Mouse (Mus musculus) forebrain, postnatal 0 days (tissue): ENCODE results near the gene Washc2. TPM values are rescaled to one million over a fixed set of nuclear protein-coding genes. Genes with fewer than 3 reads are reported as not detected.
"Not testable (repeated sequence)": the region's sequence is repeated elsewhere in the genome, so short reads cannot be mapped to it uniquely, and the experiment has no call there.

Experiments
- ATAC-seq: fragments of 200-750 bp; cut with Nextera tagmentation; 2 replicates; pipeline ENCODE4 v1.8.0; 2017; ENCODE audit warnings: mild to moderate bottlenecking, moderate library complexity
- DNase-seq: peaks from one replicate; pipeline ENCODE4 v3.0.0-alpha.2; 2015
- H3K27ac ChIP-seq: fragments of 300-500 bp; sonication (generic); 2 replicates; pipeline ENCODE4 v1.5.1; 2014; ENCODE audit warnings: low read depth, mild to moderate bottlenecking, antibody characterized with exemption, low read length, moderate library complexity, mixed read lengths
- H3K27me3 ChIP-seq: fragments of 300-500 bp; sonication (generic); 2 replicates; pipeline ENCODE4 v1.6.1; 2014; ENCODE audit warnings: mild to moderate bottlenecking, low read length, mixed read lengths; ENCODE audit not compliant: insufficient read depth
- H3K36me3 ChIP-seq: fragments of 300-500 bp; sonication (generic); 2 replicates; pipeline ENCODE4 v1.6.1; 2014; ENCODE audit warnings: mild to moderate bottlenecking, moderate library complexity; ENCODE audit not compliant: insufficient read depth
- H3K4me1 ChIP-seq: fragments of 300-500 bp; sonication (generic); 2 replicates; pipeline ENCODE4 v1.6.1; 2014; ENCODE audit warnings: antibody characterized with exemption; ENCODE audit not compliant: insufficient read depth
- H3K4me2 ChIP-seq: fragments of 300-500 bp; sonication (generic); 2 replicates; pipeline ENCODE4 v1.6.1; 2014; ENCODE audit warnings: low read depth, mild to moderate bottlenecking, moderate library complexity
- H3K4me3 ChIP-seq: fragments of 300-500 bp; sonication (generic); 2 replicates; pipeline ENCODE4 v1.5.1; 2014; ENCODE audit warnings: low read depth, low read length, mixed read lengths
- H3K9ac ChIP-seq: fragments of 300-500 bp; sonication (generic); 2 replicates; pipeline ENCODE4 v1.6.1; 2014; ENCODE audit warnings: mild to moderate bottlenecking
- H3K9me3 ChIP-seq: fragments of 300-500 bp; sonication (generic); 2 replicates; pipeline ENCODE4 v1.6.1; 2016; ENCODE audit warnings: low read length
- CTCF ChIP-seq: sonication (generic); IDR thresholded peaks from 2 replicates; pipeline ENCODE4 v1.5.1; 2016; ENCODE audit warnings: antibody characterized with exemption, control low read depth, low read depth
- WGBS: fragments of 180-500 bp; shearing (Covaris S2); extraction: QIAGEN DNeasy Blood & Tissue Kit; methylation state at CpG from one replicate; pipeline ENCODE4 v1.1.7; 2014; 5-methylcytosine and 5-hydroxymethylcytosine counted together
- polyA plus RNA-seq: library from polyadenylated mRNA; unstranded; fragments of >200 nt; fragmentation: Nextera tagmentation; extraction: Ambion mirVana; gene quantifications from 2 replicates; pipeline ENCODE4 v1.2.1, GENCODE M21; 2015
- total RNA-seq: library from RNA; depleted of rRNA; stranded (reverse); fragments of >200 nt; gene quantifications from 2 replicates; pipeline ENCODE4 v1.2.3, GENCODE M21; 2014

Gene Washc2
- total and polyA plus RNA-seq, 2 experiments from 2014 or later = 59.1 to 99.0 TPM

- 63% methylated on average over 12 of the region's 12 CpGs for WGBS
Measured at GRCm38 (mm10) chr6:116228785-116229525, 21.1 kb downstream of the Washc2 start.

GRCm38 (mm10) chr6:116234821-116235220 is 27.0 kb downstream of the Washc2 start:
- H3K9ac ChIP-seq, H3K4me1 ChIP-seq, ATAC-seq, H3K27ac ChIP-seq, H3K4me2 ChIP-seq, H3K4me3 ChIP-seq, H3K9me3 ChIP-seq, DNase-seq, H3K27me3 ChIP-seq: not testable (repeated sequence)
- 98% methylated on average over 2 of the region's 2 CpGs for WGBS
- H3K36me3 ChIP-seq = peaks cover 70% of the 10 kb centered on the region

More at GRCm38 (mm10) chr6:116228785-116229525, 21.1 kb downstream of the Washc2 start:
- H3K4me3 ChIP-seq = no peak overlapping the region
- peaks cover 74% of the 10 kb centered on the region for H3K36me3 ChIP-seq
- H3K4me1 ChIP-seq = no peaks in the 10 kb centered on the region
- no peak overlapping the region for H3K27ac ChIP-seq
- no peaks in the 10 kb centered on the region for H3K9me3 ChIP-seq
- TF ChIP-seq CTCF = peak; percentile 90
- peak; percentile 79 for DNase-seq
- ATAC-seq = peak; percentile 80
- H3K4me2 ChIP-seq = no peak overlapping the region
- no peak overlapping the region for H3K9ac ChIP-seq
- no peaks in the 10 kb centered on the region for H3K27me3 ChIP-seq

- Histone ChIP-seq H3K36me3 (peaks cover 71% of the 10 kb centered on the region), H3K9ac (no peak overlapping the region), H3K9me3 (no peaks in the 10 kb centered on the region), H3K27me3 (no peaks in the 10 kb centered on the region), H3K4me3 (no peak overlapping the region), H3K4me1 (no peaks in the 10 kb centered on the region), H3K4me2 (no peak overlapping the region), H3K27ac (no peak overlapping the region)
- 96% methylated on average over 5 of the region's 5 CpGs for WGBS
- no peak for ATAC-seq
- TF ChIP-seq CTCF = no peak
- DNase-seq = no peak
Measured at GRCm38 (mm10) chr6:116235336-116235735, 27.5 kb downstream of the Washc2 start.

GRCm38 (mm10) chr6:116238083-116238482 is 30.2 kb downstream of the Washc2 start:
- 88% methylated on average over 5 of the region's 5 CpGs for WGBS
- H3K27ac ChIP-seq = no peak overlapping the region
- no peaks in the 10 kb centered on the region for H3K9me3 ChIP-seq
- no peak for TF ChIP-seq CTCF
- DNase-seq (no peak), ATAC-seq (no peak)
- no peak overlapping the region for H3K4me3 ChIP-seq
- no peak overlapping the region for H3K9ac ChIP-seq
- H3K4me1 ChIP-seq = no peaks in the 10 kb centered on the region
- no peak overlapping the region for H3K4me2 ChIP-seq
- no peaks in the 10 kb centered on the region for H3K27me3 ChIP-seq
- peaks cover 63% of the 10 kb centered on the region for H3K36me3 ChIP-seq

GRCm38 (mm10) chr6:116240371-116240770 is 32.5 kb downstream of the Washc2 start:
- WGBS = 69% methylated on average over 2 of the region's 2 CpGs
- ATAC-seq (no peak), DNase-seq (no peak)
- Histone ChIP-seq H3K9me3 (no peaks in the 10 kb centered on the region), H3K27me3 (no peaks in the 10 kb centered on the region), H3K4me1 (no peaks in the 10 kb centered on the region), H3K27ac (no peak overlapping the region), H3K9ac (no peak overlapping the region), H3K4me2 (no peak overlapping the region), H3K36me3 (peaks cover 56% of the 10 kb centered on the region), H3K4me3 (no peak overlapping the region)
- TF ChIP-seq CTCF = no peak

- WGBS = 71% methylated on average over 4 of the region's 4 CpGs
- peaks cover 50% of the 10 kb centered on the region for H3K36me3 ChIP-seq
- no peak overlapping the region for H3K9ac ChIP-seq
Measured at GRCm38 (mm10) chr6:116259649-116260048, 51.8 kb downstream of the Washc2 start.

GRCm38 (mm10) chr6:116260481-116260880 is 52.6 kb downstream of the Washc2 start:
- WGBS = 95% methylated on average over 5 of the region's 5 CpGs
- Histone ChIP-seq H3K27me3 (no peaks in the 10 kb centered on the region), H3K4me3 (no peak overlapping the region), H3K4me1 (no peaks in the 10 kb centered on the region), H3K9ac (no peak overlapping the region), H3K4me2 (no peak overlapping the region), H3K27ac (no peak overlapping the region), H3K9me3 (no peaks in the 10 kb centered on the region), H3K36me3 (peaks cover 44% of the 10 kb centered on the region)
- no peak for DNase-seq
- no peak for ATAC-seq
- no peak for TF ChIP-seq CTCF

More at GRCm38 (mm10) chr6:116259649-116260048, 51.8 kb downstream of the Washc2 start:
- H3K27me3 ChIP-seq = no peaks in the 10 kb centered on the region
- TF ChIP-seq CTCF = no peak
- no peak overlapping the region for H3K4me2 ChIP-seq
- ATAC-seq (peak; percentile 72), DNase-seq (peak; percentile 3)
- no peaks in the 10 kb centered on the region for H3K4me1 ChIP-seq
- H3K4me3 ChIP-seq = no peak overlapping the region
- no peak overlapping the region for H3K27ac ChIP-seq
- H3K9me3 ChIP-seq = no peaks in the 10 kb centered on the region
